Mouse (Mus musculus): ENCODE results near the gene Trmt5. TPM values are rescaled to one million over a fixed set of nuclear protein-coding genes. Genes with fewer than 3 reads are reported as not detected.

The Trmt5 gene
- polyA plus RNA-seq, 1 experiment from 2014 or later = 18.8 TPM

- Histone ChIP-seq H3K9me3 (no peaks in the 10 kb centered on the region), H3K27me3 (replicated peaks) (no peaks in the 10 kb centered on the region), H3K27ac (no peak overlapping the region), H3K4me2 (replicated peaks) (no peak overlapping the region), H3K9ac (no peak overlapping the region), H3K4me3 (no peak overlapping the region), H3K36me3 (0 out of 2 replicates have a peak, but pooled peaks cover 3% of the 10 kb centered on the region), H3K4me1 (no peaks in the 10 kb centered on the region)
- ATAC-seq (ENCODE audit: low FRiP score, low read depth) = no peak
- WGBS = 84% methylated on average over 2 of the region's 2 CpGs
Measured at GRCm38 (mm10) chr12:73308711-73309110, 22.2 kb upstream of the Trmt5 start.

GRCm38 (mm10) chr12:73307750-73308149 is 21.2 kb upstream of the Trmt5 start:
- Histone ChIP-seq H3K27ac (no peak overlapping the region), H3K4me3 (no peak overlapping the region), H3K9ac (no peak overlapping the region), H3K9me3 (no peaks in the 10 kb centered on the region), H3K27me3 (replicated peaks) (no peaks in the 10 kb centered on the region), H3K4me2 (replicated peaks) (no peak overlapping the region), H3K36me3 (0 out of 2 replicates have a peak, but pooled peaks cover 3% of the 10 kb centered on the region), H3K4me1 (no peaks in the 10 kb centered on the region)
- no peak for ATAC-seq (ENCODE audit: low FRiP score, low read depth)
- WGBS = 93% methylated on average over 4 of the region's 4 CpGs

- Histone ChIP-seq H3K27ac (no peak overlapping the region), H3K27me3 (replicated peaks) (no peaks in the 10 kb centered on the region), H3K36me3 (peaks cover 8% of the 10 kb centered on the region; the same call in 1 of the 2 replicates), H3K4me1 (no peaks in the 10 kb centered on the region), H3K4me3 (no peak overlapping the region), H3K9ac (no peak overlapping the region), H3K9me3 (no peaks in the 10 kb centered on the region), H3K4me2 (replicated peaks) (no peak overlapping the region)
- no peak for ATAC-seq (ENCODE audit: low FRiP score, low read depth)
- WGBS = 87% methylated on average over 4 of the region's 4 CpGs
Measured at GRCm38 (mm10) chr12:73304636-73305035, 18.1 kb upstream of the Trmt5 start.

GRCm38 (mm10) chr12:73300531-73300930 is 14.0 kb upstream of the Trmt5 start:
- Histone ChIP-seq H3K36me3 (peaks cover 14% of the 10 kb centered on the region; the same call in 1 of the 2 replicates), H3K27me3 (replicated peaks) (no peaks in the 10 kb centered on the region), H3K4me2 (replicated peaks) (no peak overlapping the region), H3K4me1 (no peaks in the 10 kb centered on the region), H3K9me3 (no peaks in the 10 kb centered on the region), H3K9ac (no peak overlapping the region), H3K27ac (no peak overlapping the region), H3K4me3 (no peak overlapping the region)
- WGBS = 91% methylated on average over 2 of the region's 2 CpGs
- ATAC-seq (ENCODE audit: low FRiP score, low read depth) = no peak

GRCm38 (mm10) chr12:73298621-73299020 is 12.1 kb upstream of the Trmt5 start:
- 87% methylated on average over 5 of the region's 5 CpGs for WGBS
- Histone ChIP-seq H3K27me3 (replicated peaks) (no peaks in the 10 kb centered on the region), H3K4me2 (replicated peaks) (no peak overlapping the region), H3K36me3 (peaks cover 19% of the 10 kb centered on the region), H3K9ac (no peak overlapping the region), H3K4me1 (no peaks in the 10 kb centered on the region), H3K27ac (no peak overlapping the region), H3K9me3 (no peaks in the 10 kb centered on the region), H3K4me3 (no peak overlapping the region)
- ATAC-seq (ENCODE audit: low FRiP score, low read depth) = no peak

- Histone ChIP-seq H3K36me3 (peaks cover 24% of the 10 kb centered on the region), H3K4me2 (replicated peaks) (no peak overlapping the region), H3K4me3 (no peak overlapping the region), H3K9me3 (no peaks in the 10 kb centered on the region), H3K27me3 (replicated peaks) (no peaks in the 10 kb centered on the region), H3K27ac (no peak overlapping the region), H3K4me1 (no peaks in the 10 kb centered on the region), H3K9ac (no peak overlapping the region)
- ATAC-seq (ENCODE audit: low FRiP score, low read depth) = no peak
- WGBS = 89% methylated on average over 11 of the region's 11 CpGs
Measured at GRCm38 (mm10) chr12:73295505-73296140, 9.1 kb upstream of the Trmt5 start.

GRCm38 (mm10) chr12:73294884-73295283 is 8.4 kb upstream of the Trmt5 start:
- Histone ChIP-seq H3K4me3 (no peak overlapping the region), H3K27me3 (replicated peaks) (no peaks in the 10 kb centered on the region), H3K4me1 (no peaks in the 10 kb centered on the region), H3K4me2 (replicated peaks) (no peak overlapping the region), H3K27ac (no peak overlapping the region), H3K36me3 (peaks cover 20% of the 10 kb centered on the region), H3K9me3 (no peaks in the 10 kb centered on the region), H3K9ac (no peak overlapping the region)
- no peak for ATAC-seq (ENCODE audit: low FRiP score, low read depth)

- ATAC-seq (ENCODE audit: low FRiP score, low read depth) = no peak
- Histone ChIP-seq H3K9me3 (no peaks in the 10 kb centered on the region), H3K27ac (no peak overlapping the region), H3K4me3 (no peak overlapping the region), H3K27me3 (replicated peaks) (no peaks in the 10 kb centered on the region), H3K36me3 (peaks cover 14% of the 10 kb centered on the region; the same call in 1 of the 2 replicates), H3K4me2 (replicated peaks) (no peak overlapping the region), H3K4me1 (peaks cover 9% of the 10 kb centered on the region; the same call in 1 of the 2 replicates), H3K9ac (no peak overlapping the region)
- WGBS = 95% methylated on average over 3 of the region's 3 CpGs
Measured at GRCm38 (mm10) chr12:73288626-73289025, 2.1 kb upstream of the Trmt5 start.

- H3K9ac ChIP-seq = peak overlapping the region; percentile 65; the same call in 1 of the 2 replicates
- H3K4me3 ChIP-seq = peak overlapping the region; percentile 60
- peak overlapping the region; percentile 60 for H3K4me2 ChIP-seq (replicated peaks)
- H3K4me1 ChIP-seq = peaks cover 9% of the 10 kb centered on the region; the same call in 1 of the 2 replicates
- H3K36me3 ChIP-seq = peaks cover 18% of the 10 kb centered on the region; the same call in 1 of the 2 replicates
- H3K9me3 ChIP-seq = no peaks in the 10 kb centered on the region
- 74% methylated on average over 8 of the region's 8 CpGs for WGBS
- H3K27me3 ChIP-seq (replicated peaks) = no peaks in the 10 kb centered on the region
- no peak for ATAC-seq (ENCODE audit: low FRiP score, low read depth)
- H3K27ac ChIP-seq = no peak overlapping the region
Measured at GRCm38 (mm10) chr12:73287609-73288008, 1.1 kb upstream of the Trmt5 start.

GRCm38 (mm10) chr12:73274921-73275320 is 11.6 kb downstream of the Trmt5 start:
- WGBS = 96% methylated on average over 3 of the region's 3 CpGs

GRCm38 (mm10) chr12:73269933-73270332 is 16.6 kb downstream of the Trmt5 start:
- ATAC-seq (ENCODE audit: low FRiP score, low read depth) = no peak
- WGBS = 74% methylated on average over 4 of the region's 4 CpGs
- no peaks in the 10 kb centered on the region for H3K4me1 ChIP-seq
- no peak overlapping the region for H3K4me2 ChIP-seq (replicated peaks)
- H3K27ac ChIP-seq = no peak overlapping the region
- H3K9me3 ChIP-seq = no peaks in the 10 kb centered on the region
- no peak overlapping the region for H3K9ac ChIP-seq
- no peaks in the 10 kb centered on the region for H3K27me3 ChIP-seq (replicated peaks)
- H3K36me3 ChIP-seq = peaks cover 6% of the 10 kb centered on the region; the same call in 1 of the 2 replicates
- H3K4me3 ChIP-seq = no peak overlapping the region

More at GRCm38 (mm10) chr12:73274921-73275320, 11.6 kb downstream of the Trmt5 start:
- H3K9ac ChIP-seq = no peak overlapping the region
- peaks cover 13% of the 10 kb centered on the region; the same call in 1 of the 2 replicates for H3K9me3 ChIP-seq
- no peak overlapping the region for H3K4me2 ChIP-seq (replicated peaks)
- no peaks in the 10 kb centered on the region for H3K27me3 ChIP-seq (replicated peaks)
- H3K36me3 ChIP-seq = peaks cover 32% of the 10 kb centered on the region
- no peak overlapping the region for H3K4me3 ChIP-seq
- no peaks in the 10 kb centered on the region for H3K4me1 ChIP-seq
- no peak for ATAC-seq (ENCODE audit: low FRiP score, low read depth)
- H3K27ac ChIP-seq = no peak overlapping the region

GRCm38 (mm10) chr12:73269531-73269930 is 17.0 kb downstream of the Trmt5 start:
- Histone ChIP-seq H3K27ac (no peak overlapping the region), H3K9ac (no peak overlapping the region), H3K27me3 (replicated peaks) (no peaks in the 10 kb centered on the region), H3K4me2 (replicated peaks) (no peak overlapping the region), H3K4me3 (no peak overlapping the region), H3K9me3 (no peaks in the 10 kb centered on the region), H3K4me1 (no peaks in the 10 kb centered on the region), H3K36me3 (peaks cover 4% of the 10 kb centered on the region; the same call in 1 of the 2 replicates)
- no peak for ATAC-seq (ENCODE audit: low FRiP score, low read depth)
- 83% methylated on average over 3 of the region's 3 CpGs for WGBS

GRCm38 (mm10) chr12:73268497-73268896 is 18.0 kb downstream of the Trmt5 start:
- 60% methylated on average over 1 of the region's 1 CpGs for WGBS

More at GRCm38 (mm10) chr12:73268497-73268896, 18.0 kb downstream of the Trmt5 start:
- Histone ChIP-seq H3K4me2 (replicated peaks) (no peak overlapping the region), H3K4me3 (no peak overlapping the region), H3K9me3 (no peaks in the 10 kb centered on the region), H3K4me1 (no peaks in the 10 kb centered on the region), H3K27me3 (replicated peaks) (no peaks in the 10 kb centered on the region), H3K9ac (no peak overlapping the region), H3K27ac (no peak overlapping the region), H3K36me3 (no peaks in the 10 kb centered on the region)
- ATAC-seq (ENCODE audit: low FRiP score, low read depth) = no peak

Data from neural tube, embryonic 12.5 days (tissue).